Mouse (Mus musculus) telencephalon, adult 2 months (tissue): Measurements from ENCODE around the gene Ovgp1.
"Not testable (repeated sequence)": the region's sequence is repeated elsewhere in the genome, so short reads cannot be mapped to it uniquely, and the experiment has no call there.

Experiments used
- DNase-seq: peaks from one replicate; pipeline ENCODE4 v3.0.0-alpha.2; 2011; ENCODE audit warnings: low read depth, low spot score

Ovgp1 gene

GRCm38 (mm10) chr3:105994730-105995129 is 21.2 kb downstream of the Ovgp1 start:
- no peak for DNase-seq

- DNase-seq = no peak
Observed at GRCm38 (mm10) chr3:106000707-106001375, 27.3 kb downstream of the Ovgp1 start.

- DNase-seq = peak; percentile 59
Observed at GRCm38 (mm10) chr3:106001416-106002370, 28.2 kb downstream of the Ovgp1 start.

GRCm38 (mm10) chr3:106003360-106003759 is 29.8 kb downstream of the Ovgp1 start:
- DNase-seq = not testable (repeated sequence)

- DNase-seq = no peak
Observed at GRCm38 (mm10) chr3:106014546-106014945, 41.0 kb downstream of the Ovgp1 start, which contains the start of gene Pifo. TSS of gene Pifo (minus strand) at chr3:106014646.

GRCm38 (mm10) chr3:106021840-106022239 is 48.3 kb downstream of the Ovgp1 start:
- no peak for DNase-seq

GRCm38 (mm10) chr3:106024135-106024534 is 50.6 kb downstream of the Ovgp1 start:
- no peak for DNase-seq

GRCm38 (mm10) chr3:106032781-106033180 is 59.3 kb downstream of the Ovgp1 start, which contains the start of gene Chil5:
TSS of gene Chil5 (minus strand) at chr3:106032814.
- DNase-seq = no peak
